Mouse (Mus musculus) neural tube, embryonic 12.5 days (tissue): ENCODE measurements around the gene Onecut3. TPM values are rescaled to one million over a fixed set of nuclear protein-coding genes. Genes with fewer than 3 reads are reported as not detected.
A peak's percentile ranks its signal among the peaks of the same experiment; 100 is the strongest.

Source experiments
- ATAC-seq: fragments of 200-750 bp; cut with Nextera tagmentation; 2 replicates; pipeline ENCODE4 v1.8.0; 2017; ENCODE audit warnings: low read depth, mild to moderate bottlenecking, moderate TSS enrichment, moderate library complexity; ENCODE audit not compliant: low FRiP score
- H3K27ac ChIP-seq: fragments of 300-500 bp; sonication (generic); 2 replicates; pipeline ENCODE4 v1.5.1; 2016
- H3K27me3 ChIP-seq: fragments of 300-500 bp; sonication (generic); replicated peaks from 2 replicates; pipeline ENCODE4 v1.6.1; 2016; ENCODE audit warnings: mild to moderate bottlenecking
- H3K36me3 ChIP-seq: fragments of 300-500 bp; sonication (generic); 2 replicates; pipeline ENCODE4 v1.6.1; 2016; ENCODE audit warnings: mild to moderate bottlenecking
- H3K4me1 ChIP-seq: fragments of 300-500 bp; sonication (generic); 2 replicates; pipeline ENCODE4 v1.6.1; 2016
- H3K4me2 ChIP-seq: fragments of 300-500 bp; sonication (generic); replicated peaks from 2 replicates; pipeline ENCODE4 v1.6.1; 2016; ENCODE audit warnings: mild to moderate bottlenecking
- H3K4me3 ChIP-seq: fragments of 300-500 bp; sonication (generic); 2 replicates; pipeline ENCODE4 v1.5.1; 2016
- H3K9ac ChIP-seq: fragments of 300-500 bp; sonication (generic); 2 replicates; pipeline ENCODE4 v1.6.1; 2016; ENCODE audit warnings: mild to moderate bottlenecking
- H3K9me3 ChIP-seq: fragments of 300-500 bp; sonication (generic); 2 replicates; pipeline ENCODE4 v1.6.1; 2016; ENCODE audit warnings: mild to moderate bottlenecking
- WGBS: fragments of 180-500 bp; shearing (Covaris S2); methylation state at CpG from one replicate; pipeline ENCODE4 v1.1.7; 2016; 5-methylcytosine and 5-hydroxymethylcytosine counted together
- polyA plus RNA-seq: library from polyadenylated mRNA; unstranded; fragments of >200 nt; fragmentation: Nextera tagmentation; extraction: Ambion mirVana; gene quantifications from 2 replicates; pipeline ENCODE4 v1.2.1, GENCODE M21; 2016

Gene Onecut3
- polyA plus RNA-seq, 1 experiment from 2014 or later: 1.0 TPM

- H3K4me1 ChIP-seq: 0 out of 2 replicates have a peak, but pooled peaks cover 3% of the 10 kb centered on the region
- under 1% methylated on average over 11 of the region's 11 CpGs for WGBS
- peaks cover 68% of the 10 kb centered on the region for H3K27me3 ChIP-seq
- H3K27ac ChIP-seq: no peak overlapping the region
- no peak for ATAC-seq
- H3K36me3 ChIP-seq: no peaks in the 10 kb centered on the region
- no peak overlapping the region for H3K4me2 ChIP-seq
- H3K9ac ChIP-seq: no peak overlapping the region
- no peak overlapping the region for H3K4me3 ChIP-seq
- H3K9me3 ChIP-seq: no peaks in the 10 kb centered on the region
These were observed 11.6 kb downstream of the Onecut3 start for GRCm38 (mm10) chr10:80506222-80506621.

GRCm38 (mm10) chr10:80509412-80510272 is 15.0 kb downstream of the Onecut3 start:
- Histone ChIP-seq H3K27ac (no peak overlapping the region), H3K4me2 (peak overlapping the region; percentile 49), H3K36me3 (no peaks in the 10 kb centered on the region), H3K9ac (no peak overlapping the region), H3K4me3 (no peak overlapping the region), H3K4me1 (peaks cover 7% of the 10 kb centered on the region; the same call in 1 of the 2 replicates), H3K27me3 (peaks cover 59% of the 10 kb centered on the region), H3K9me3 (no peaks in the 10 kb centered on the region)
- no peak for ATAC-seq
- 10% methylated on average over 20 of the region's 20 CpGs for WGBS

GRCm38 (mm10) chr10:80510273-80510660 is 15.6 kb downstream of the Onecut3 start:
- peaks cover 7% of the 10 kb centered on the region; the same call in 1 of the 2 replicates for H3K4me1 ChIP-seq
- no peak overlapping the region for H3K4me3 ChIP-seq
- no peak for ATAC-seq
- no peak overlapping the region for H3K9ac ChIP-seq
- no peak overlapping the region for H3K4me2 ChIP-seq
- no peaks in the 10 kb centered on the region for H3K36me3 ChIP-seq
- WGBS: 51% methylated on average over 10 of the region's 10 CpGs
- H3K27me3 ChIP-seq: peaks cover 58% of the 10 kb centered on the region
- no peaks in the 10 kb centered on the region for H3K9me3 ChIP-seq
- no peak overlapping the region for H3K27ac ChIP-seq

GRCm38 (mm10) chr10:80513739-80514138 is 19.1 kb downstream of the Onecut3 start:
- ATAC-seq: no peak
- H3K4me1 ChIP-seq: peaks cover 7% of the 10 kb centered on the region; the same call in 1 of the 2 replicates
- no peak overlapping the region for H3K27ac ChIP-seq
- H3K4me2 ChIP-seq: peak overlapping the region; percentile 38
- WGBS: 8% methylated on average over 19 of the region's 19 CpGs
- 0 out of 2 replicates have a peak overlapping the region, but pooled peaks have one; percentile 8 for H3K9ac ChIP-seq
- H3K4me3 ChIP-seq: no peak overlapping the region
- H3K27me3 ChIP-seq: peaks cover 46% of the 10 kb centered on the region
- no peaks in the 10 kb centered on the region for H3K9me3 ChIP-seq
- H3K36me3 ChIP-seq: no peaks in the 10 kb centered on the region

GRCm38 (mm10) chr10:80519287-80519686 is 24.7 kb downstream of the Onecut3 start:
- 86% methylated on average over 2 of the region's 2 CpGs for WGBS
- Histone ChIP-seq H3K27ac (no peak overlapping the region), H3K27me3 (peaks cover 16% of the 10 kb centered on the region), H3K9ac (no peak overlapping the region), H3K4me3 (no peak overlapping the region), H3K9me3 (peaks cover 10% of the 10 kb centered on the region), H3K4me2 (no peak overlapping the region), H3K4me1 (no peaks in the 10 kb centered on the region), H3K36me3 (peaks cover 2% of the 10 kb centered on the region; the same call in 1 of the 2 replicates)
- no peak for ATAC-seq

GRCm38 (mm10) chr10:80523299-80523698 is 28.7 kb downstream of the Onecut3 start:
- Histone ChIP-seq H3K27ac (no peak overlapping the region), H3K9ac (no peak overlapping the region), H3K4me1 (no peaks in the 10 kb centered on the region), H3K4me3 (no peak overlapping the region), H3K9me3 (peaks cover 10% of the 10 kb centered on the region), H3K27me3 (0 out of 2 replicates have a peak, but pooled peaks cover under 1% of the 10 kb centered on the region), H3K4me2 (no peak overlapping the region), H3K36me3 (peaks cover 2% of the 10 kb centered on the region; the same call in 1 of the 2 replicates)
- ATAC-seq: no peak
- WGBS: 93% methylated on average over 7 of the region's 7 CpGs

- H3K27ac ChIP-seq: no peak overlapping the region
- H3K9ac ChIP-seq: no peak overlapping the region
- ATAC-seq: peak; percentile 88
- H3K36me3 ChIP-seq: no peaks in the 10 kb centered on the region
- H3K27me3 ChIP-seq: no peaks in the 10 kb centered on the region; the same call in 1 of the 2 replicates
- 18% methylated on average over 9 of the region's 9 CpGs for WGBS
- H3K9me3 ChIP-seq: peaks cover 8% of the 10 kb centered on the region
- no peaks in the 10 kb centered on the region for H3K4me1 ChIP-seq
- H3K4me3 ChIP-seq: peak overlapping the region; percentile 11; the same call in 1 of the 2 replicates
- H3K4me2 ChIP-seq: peak overlapping the region; percentile 49
These were observed 31.5 kb downstream of the Onecut3 start for GRCm38 (mm10) chr10:80526172-80526571.

GRCm38 (mm10) chr10:80532783-80533182 is 38.1 kb downstream of the Onecut3 start:
- Histone ChIP-seq H3K27ac (no peak overlapping the region), H3K36me3 (no peaks in the 10 kb centered on the region), H3K9me3 (no peaks in the 10 kb centered on the region), H3K4me2 (no peak overlapping the region), H3K27me3 (peaks cover 38% of the 10 kb centered on the region), H3K9ac (no peak overlapping the region), H3K4me3 (no peak overlapping the region), H3K4me1 (no peaks in the 10 kb centered on the region; the same call in 1 of the 2 replicates)
- WGBS: 87% methylated on average over 11 of the region's 11 CpGs
- ATAC-seq: no peak

GRCm38 (mm10) chr10:80533704-80534103 is 39.1 kb downstream of the Onecut3 start:
- peaks cover 47% of the 10 kb centered on the region for H3K27me3 ChIP-seq
- H3K9me3 ChIP-seq: no peaks in the 10 kb centered on the region
- WGBS: 14% methylated on average over 7 of the region's 7 CpGs
- no peak overlapping the region for H3K4me2 ChIP-seq
- no peaks in the 10 kb centered on the region; the same call in none of the 2 replicates for H3K4me1 ChIP-seq
- no peak overlapping the region for H3K9ac ChIP-seq
- no peak overlapping the region for H3K27ac ChIP-seq
- H3K4me3 ChIP-seq: no peak overlapping the region
- no peak for ATAC-seq
- H3K36me3 ChIP-seq: no peaks in the 10 kb centered on the region

- Histone ChIP-seq H3K9me3 (no peaks in the 10 kb centered on the region), H3K9ac (no peak overlapping the region), H3K4me2 (peak overlapping the region; percentile 18; the same call in 1 of the 2 replicates), H3K4me3 (no peak overlapping the region), H3K27me3 (peaks cover 52% of the 10 kb centered on the region), H3K36me3 (no peaks in the 10 kb centered on the region), H3K4me1 (no peaks in the 10 kb centered on the region; the same call in none of the 2 replicates), H3K27ac (no peak overlapping the region)
- 11% methylated on average over 14 of the region's 14 CpGs for WGBS
- no peak for ATAC-seq
These were observed 40.4 kb downstream of the Onecut3 start for GRCm38 (mm10) chr10:80535071-80535470.

GRCm38 (mm10) chr10:80535711-80536110 is 41.1 kb downstream of the Onecut3 start:
- WGBS: 8% methylated on average over 13 of the region's 13 CpGs

GRCm38 (mm10) chr10:80538180-80538579 is 43.5 kb downstream of the Onecut3 start:
- Histone ChIP-seq H3K4me1 (no peaks in the 10 kb centered on the region; the same call in none of the 2 replicates), H3K9me3 (no peaks in the 10 kb centered on the region), H3K9ac (no peak overlapping the region), H3K27me3 (peaks cover 52% of the 10 kb centered on the region), H3K4me2 (no peak overlapping the region), H3K36me3 (peaks cover 23% of the 10 kb centered on the region), H3K27ac (no peak overlapping the region), H3K4me3 (no peak overlapping the region)
- 64% methylated on average over 5 of the region's 5 CpGs for WGBS
- no peak for ATAC-seq

More at GRCm38 (mm10) chr10:80535711-80536110, 41.1 kb downstream of the Onecut3 start:
- Histone ChIP-seq H3K36me3 (no peaks in the 10 kb centered on the region), H3K4me2 (no peak overlapping the region; the same call in 1 of the 2 replicates), H3K9ac (no peak overlapping the region), H3K9me3 (no peaks in the 10 kb centered on the region), H3K4me1 (no peaks in the 10 kb centered on the region; the same call in none of the 2 replicates), H3K27ac (no peak overlapping the region), H3K27me3 (peaks cover 52% of the 10 kb centered on the region), H3K4me3 (no peak overlapping the region)
- no peak for ATAC-seq
